Mouse (Mus musculus) neural tube, embryonic 13.5 days (tissue): ENCODE data around the gene Hdac8. TPM values are rescaled to one million over a fixed set of nuclear protein-coding genes. Genes with fewer than 3 reads are reported as not detected.

Source experiments
- ATAC-seq: fragments of 200-750 bp; cut with Nextera tagmentation; 2 replicates; pipeline ENCODE4 v1.8.0; 2017; ENCODE audit warnings: low read depth, mild to moderate bottlenecking, moderate TSS enrichment, moderate library complexity
- H3K27ac ChIP-seq: fragments of 300-500 bp; sonication (generic); replicated peaks from 2 replicates; pipeline ENCODE4 v1.5.1; 2015; ENCODE audit warnings: moderate library complexity, mild to moderate bottlenecking, inconsistent platforms
- H3K27me3 ChIP-seq: fragments of 300-500 bp; sonication (generic); 2 replicates; pipeline ENCODE4 v1.6.1; 2015; ENCODE audit warnings: mild to moderate bottlenecking, inconsistent platforms
- H3K36me3 ChIP-seq: fragments of 300-500 bp; sonication (generic); 2 replicates; pipeline ENCODE4 v1.6.1; 2015; ENCODE audit warnings: mild to moderate bottlenecking, inconsistent platforms
- H3K4me1 ChIP-seq: fragments of 300-500 bp; sonication (generic); replicated peaks from 2 replicates; pipeline ENCODE4 v1.6.1; 2015; ENCODE audit warnings: inconsistent platforms
- H3K4me2 ChIP-seq: fragments of 300-500 bp; sonication (generic); 2 replicates; pipeline ENCODE4 v1.6.1; 2015; ENCODE audit warnings: inconsistent platforms, mild to moderate bottlenecking, moderate library complexity
- H3K4me3 ChIP-seq: fragments of 300-500 bp; sonication (generic); 2 replicates; pipeline ENCODE4 v1.5.1; 2015; ENCODE audit warnings: mild to moderate bottlenecking, inconsistent platforms
- H3K9ac ChIP-seq: fragments of 300-500 bp; sonication (generic); 2 replicates; pipeline ENCODE4 v1.6.1; 2015; ENCODE audit warnings: moderate library complexity, mild to moderate bottlenecking, inconsistent platforms
- H3K9me3 ChIP-seq: fragments of 300-500 bp; sonication (generic); 2 replicates; pipeline ENCODE4 v1.6.1; 2016; ENCODE audit warnings: inconsistent platforms
- WGBS: fragments of 180-500 bp; shearing (Covaris S2); methylation state at CpG from one replicate; pipeline ENCODE4 v1.1.7; 2015; 5-methylcytosine and 5-hydroxymethylcytosine counted together
- polyA plus RNA-seq: library from polyadenylated mRNA; unstranded; fragments of >200 nt; fragmentation: Nextera tagmentation; extraction: Ambion mirVana; gene quantifications from 2 replicates; pipeline ENCODE4 v1.2.1, GENCODE M21; 2015

Gene Hdac8
- polyA plus RNA-seq, 1 experiment from 2014 or later, result 9.7 TPM

DNA sequence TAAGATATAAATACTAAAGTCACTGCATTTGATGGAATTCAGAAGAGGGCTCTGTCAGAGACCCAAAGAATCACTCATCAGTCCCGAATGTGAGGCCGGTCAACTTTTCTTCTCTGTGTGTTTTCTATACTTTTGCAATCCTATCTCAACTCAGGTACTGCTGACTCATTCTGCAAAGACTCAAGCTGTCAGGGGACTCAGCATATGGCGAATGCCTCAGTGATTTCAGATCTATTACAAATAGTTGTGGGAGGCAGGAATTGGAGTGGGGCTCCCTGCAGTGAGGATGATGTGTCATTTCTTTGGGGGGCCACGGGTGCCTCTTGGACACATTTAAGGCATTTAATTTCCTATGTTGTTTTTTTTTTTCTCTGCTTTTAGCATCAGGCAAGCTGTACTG, 88.8 kb downstream of the Hdac8 start:
- Histone ChIP-seq H3K27ac (no peak overlapping the region), H3K4me1 (no peaks in the 10 kb centered on the region), H3K27me3 (peaks cover 39% of the 10 kb centered on the region), H3K36me3 (no peaks in the 10 kb centered on the region), H3K9me3 (no peaks in the 10 kb centered on the region), H3K9ac (no peak overlapping the region), H3K4me3 (no peak overlapping the region), H3K4me2 (no peak overlapping the region)
- no peak for ATAC-seq
- WGBS, result 66% methylated on average over 4 of the region's 4 CpGs

DNA sequence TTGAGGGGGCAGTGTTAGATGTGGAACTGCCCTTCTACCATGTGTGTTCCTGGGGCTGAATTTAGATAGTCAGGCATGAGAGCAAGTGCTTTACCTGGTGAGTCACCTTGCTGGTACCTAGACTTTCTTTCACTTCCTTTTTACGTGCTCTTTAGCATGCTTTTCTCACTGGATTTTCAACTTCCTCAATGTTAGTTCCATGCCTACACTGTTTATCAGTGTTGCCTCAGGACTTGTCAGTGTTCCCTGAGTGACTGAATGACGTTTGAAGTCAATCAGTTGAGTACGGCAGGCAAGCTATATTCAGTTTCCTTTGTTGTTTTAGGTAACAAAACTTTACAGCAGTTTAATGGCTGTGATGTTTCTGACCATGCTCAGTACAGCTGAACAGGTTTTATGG, 120.4 kb downstream of the Hdac8 start:
- Histone ChIP-seq H3K27me3 (peaks cover 27% of the 10 kb centered on the region), H3K27ac (no peak overlapping the region), H3K9me3 (no peaks in the 10 kb centered on the region), H3K4me1 (no peaks in the 10 kb centered on the region), H3K4me3 (no peak overlapping the region), H3K36me3 (no peaks in the 10 kb centered on the region), H3K9ac (no peak overlapping the region), H3K4me2 (no peak overlapping the region)
- no peak for ATAC-seq
- 68% methylated on average over 3 of the region's 3 CpGs for WGBS

DNA sequence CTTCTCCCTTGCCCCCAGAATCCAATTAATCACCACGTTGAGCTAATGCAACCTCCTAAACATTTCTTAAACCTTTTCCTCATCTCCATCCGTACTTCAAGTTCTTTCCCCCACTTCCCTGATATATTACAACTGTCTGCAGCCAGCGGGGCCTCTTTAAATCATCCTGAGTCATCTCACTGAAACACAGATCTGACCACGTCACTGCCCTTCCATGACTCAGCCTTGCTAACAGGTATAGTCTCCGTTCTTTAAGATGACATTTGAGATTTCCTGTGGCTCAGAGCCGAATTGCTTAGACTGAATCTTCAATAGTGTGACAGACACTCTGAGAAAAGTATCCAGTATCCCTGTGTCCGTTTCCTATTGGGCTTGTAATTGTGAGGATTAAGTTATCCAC, 122.0 kb downstream of the Hdac8 start:
- Histone ChIP-seq H3K27me3 (peaks cover 27% of the 10 kb centered on the region), H3K4me2 (no peak overlapping the region), H3K4me1 (no peaks in the 10 kb centered on the region), H3K36me3 (no peaks in the 10 kb centered on the region), H3K9ac (no peak overlapping the region), H3K27ac (no peak overlapping the region), H3K4me3 (no peak overlapping the region), H3K9me3 (no peaks in the 10 kb centered on the region)
- WGBS, result 80% methylated on average over 7 of the region's 7 CpGs
- ATAC-seq, result no peak

DNA sequence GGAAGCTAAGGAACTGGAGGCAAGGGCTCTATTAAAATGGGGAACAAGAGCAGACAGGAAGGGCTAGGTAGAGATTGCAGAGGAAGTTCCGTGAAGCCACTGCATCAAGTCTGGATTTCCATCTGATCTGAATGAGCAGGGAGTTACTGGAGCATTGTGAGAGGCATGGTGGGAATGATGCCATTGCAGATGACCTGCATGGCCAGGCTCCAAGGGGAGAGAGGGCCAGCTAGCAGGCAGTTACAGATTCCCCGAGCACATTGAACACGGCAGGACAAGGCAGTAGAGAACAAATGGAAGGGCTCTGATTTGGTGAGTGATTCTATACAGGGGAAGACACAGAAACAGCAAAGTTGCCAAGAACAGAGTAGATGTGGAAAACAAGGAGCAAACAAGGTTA, 138.6 kb downstream of the Hdac8 start:
- no peak overlapping the region for H3K4me2 ChIP-seq
- no peak overlapping the region for H3K27ac ChIP-seq
- H3K4me1 ChIP-seq, result no peaks in the 10 kb centered on the region

DNA sequence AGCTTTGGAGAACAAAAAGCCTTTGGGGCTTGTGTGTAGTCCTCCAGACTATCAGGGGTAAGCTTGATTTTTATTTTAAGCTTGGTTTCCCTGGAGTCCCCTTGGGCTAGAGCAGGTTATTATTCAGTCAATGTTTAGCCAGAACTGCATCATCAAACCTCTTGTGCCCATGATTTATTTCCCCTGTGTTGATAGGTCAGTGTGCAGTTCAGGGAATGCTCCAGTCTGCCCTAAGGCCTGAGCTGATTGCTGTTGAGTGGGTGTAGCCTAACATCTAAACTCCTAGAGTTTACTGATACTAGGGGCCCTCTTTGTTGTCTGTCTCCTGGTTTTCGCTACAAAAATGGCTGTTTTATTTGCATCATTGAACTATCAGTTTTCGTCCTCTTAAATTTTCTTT, 142.9 kb downstream of the Hdac8 start:
- 75% methylated on average over 2 of the region's 2 CpGs for WGBS
- ATAC-seq, result no peak
- peaks cover 25% of the 10 kb centered on the region for H3K27me3 ChIP-seq
- no peaks in the 10 kb centered on the region for H3K36me3 ChIP-seq
- H3K9ac ChIP-seq, result no peak overlapping the region
- H3K4me2 ChIP-seq, result no peak overlapping the region
- H3K9me3 ChIP-seq, result no peaks in the 10 kb centered on the region
- H3K27ac ChIP-seq, result no peak overlapping the region
- H3K4me3 ChIP-seq, result no peak overlapping the region
- H3K4me1 ChIP-seq, result no peaks in the 10 kb centered on the region

More for the DNA sequence above, 138.6 kb downstream of the Hdac8 start:
- Histone ChIP-seq H3K9ac (no peak overlapping the region), H3K4me3 (no peak overlapping the region), H3K9me3 (no peaks in the 10 kb centered on the region), H3K36me3 (no peaks in the 10 kb centered on the region), H3K27me3 (peaks cover 45% of the 10 kb centered on the region)
- no peak for ATAC-seq
- 91% methylated on average over 3 of the region's 3 CpGs for WGBS

DNA sequence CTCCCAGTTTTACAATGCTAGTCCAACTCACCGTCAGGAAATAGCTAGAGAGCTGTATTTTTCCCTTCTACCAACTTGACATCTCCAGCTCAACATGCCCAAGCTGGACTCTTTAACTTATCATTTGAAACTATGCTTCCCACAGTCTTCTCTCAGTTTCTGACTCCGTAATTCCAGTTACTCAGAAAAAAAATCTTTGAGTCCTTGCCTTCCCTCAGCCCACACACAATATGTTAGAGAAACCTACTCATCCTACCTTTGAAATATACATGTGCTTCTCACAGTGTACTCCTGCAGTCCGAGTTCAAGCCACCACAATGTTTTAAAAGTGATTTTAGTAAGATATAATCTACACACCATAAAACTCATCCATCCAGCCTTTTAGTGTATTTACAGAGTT, 151.7 kb downstream of the Hdac8 start:
- H3K36me3 ChIP-seq, result no peaks in the 10 kb centered on the region
- no peak overlapping the region for H3K27ac ChIP-seq
- no peak overlapping the region for H3K9ac ChIP-seq
- H3K4me2 ChIP-seq, result no peak overlapping the region
- ATAC-seq, result no peak
- no peaks in the 10 kb centered on the region for H3K9me3 ChIP-seq
- no peak overlapping the region for H3K4me3 ChIP-seq
- H3K4me1 ChIP-seq, result 0 out of 2 replicates have a peak, but pooled peaks cover 2% of the 10 kb centered on the region
- WGBS, result 82% methylated on average over 3 of the region's 3 CpGs
- peaks cover 46% of the 10 kb centered on the region for H3K27me3 ChIP-seq

DNA sequence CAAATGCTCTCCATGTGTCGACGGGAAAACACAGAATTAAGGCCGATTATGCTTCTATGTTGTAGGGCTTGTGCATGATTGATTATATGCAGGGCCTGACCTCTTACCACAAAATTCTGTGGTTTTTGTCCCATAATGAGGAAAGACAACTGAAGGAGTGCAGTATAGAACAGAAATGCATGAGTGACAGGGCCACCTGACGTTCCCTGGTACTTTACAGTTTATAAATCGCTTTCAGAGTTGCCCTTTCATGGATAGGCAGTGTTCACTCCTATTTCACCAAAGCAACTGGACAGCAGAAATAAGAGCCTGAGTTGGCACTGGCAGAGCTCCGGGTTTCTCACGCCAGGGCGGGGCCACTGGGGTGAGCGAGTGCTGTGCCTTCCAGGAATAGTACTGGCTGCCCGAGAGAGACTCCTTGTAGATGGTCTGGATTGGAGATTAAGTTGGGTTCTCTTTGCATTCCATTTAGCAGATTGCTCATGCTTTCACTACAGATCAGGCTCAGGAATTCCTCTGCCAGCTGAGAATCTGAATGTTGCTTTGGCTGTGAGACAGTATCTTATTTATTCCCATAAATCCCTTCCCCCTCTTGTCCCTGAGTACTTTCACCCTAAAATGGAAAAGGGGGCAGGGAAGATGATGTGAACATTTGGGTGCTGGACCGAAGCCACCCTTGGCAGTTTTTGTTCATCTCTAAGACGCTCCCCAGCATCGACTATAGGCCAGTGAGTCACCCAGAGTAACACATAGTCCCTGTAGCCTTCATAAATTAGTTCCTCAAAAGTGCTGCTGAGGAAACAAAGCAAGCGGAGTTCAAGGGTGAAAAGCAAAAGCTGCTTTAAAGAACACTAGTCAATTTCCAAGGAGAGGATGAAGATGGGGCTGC, 155.1 kb downstream of the Hdac8 start:
- Histone ChIP-seq H3K9ac (no peak overlapping the region), H3K27me3 (peaks cover 63% of the 10 kb centered on the region), H3K9me3 (no peaks in the 10 kb centered on the region), H3K36me3 (no peaks in the 10 kb centered on the region), H3K4me2 (no peak overlapping the region), H3K4me1 (0 out of 2 replicates have a peak, but pooled peaks cover 2% of the 10 kb centered on the region), H3K27ac (no peak overlapping the region), H3K4me3 (no peak overlapping the region)
- no peak for ATAC-seq
- WGBS, result 68% methylated on average over 14 of the region's 14 CpGs

DNA sequence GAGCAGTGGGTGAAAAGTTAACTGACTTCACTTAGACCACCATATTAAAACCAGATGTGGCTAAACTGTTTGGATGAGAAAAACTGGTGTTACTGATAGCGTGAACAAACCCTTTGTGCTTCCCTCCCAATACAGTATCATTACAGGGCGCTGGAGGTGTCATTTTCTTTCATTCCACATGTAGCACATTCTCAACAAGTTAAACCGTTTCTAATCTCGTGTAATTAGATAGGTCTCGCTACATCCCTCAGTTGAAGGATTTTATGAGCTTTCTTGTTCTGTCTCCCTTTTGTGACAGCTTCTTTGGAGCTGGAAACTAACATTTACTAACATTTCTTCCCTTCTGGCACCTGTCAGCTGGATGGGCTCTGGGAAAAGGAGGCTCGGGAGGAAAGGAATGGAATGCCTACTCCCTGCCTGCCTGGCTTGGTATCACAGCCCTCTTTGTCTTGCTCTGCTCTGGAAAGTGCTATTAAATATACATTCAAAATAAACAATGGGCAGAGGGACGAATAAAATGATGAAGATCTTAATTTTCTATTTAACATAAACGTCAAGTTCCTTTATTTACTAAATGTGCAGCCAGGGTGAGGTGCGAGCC, 156.2 kb downstream of the Hdac8 start:
- Histone ChIP-seq H3K36me3 (no peaks in the 10 kb centered on the region), H3K4me2 (no peak overlapping the region), H3K4me1 (0 out of 2 replicates have a peak, but pooled peaks cover 2% of the 10 kb centered on the region), H3K9ac (no peak overlapping the region), H3K27me3 (peaks cover 74% of the 10 kb centered on the region), H3K9me3 (no peaks in the 10 kb centered on the region), H3K27ac (no peak overlapping the region), H3K4me3 (no peak overlapping the region)
- no peak for ATAC-seq
- WGBS, result 33% methylated on average over 9 of the region's 9 CpGs

DNA sequence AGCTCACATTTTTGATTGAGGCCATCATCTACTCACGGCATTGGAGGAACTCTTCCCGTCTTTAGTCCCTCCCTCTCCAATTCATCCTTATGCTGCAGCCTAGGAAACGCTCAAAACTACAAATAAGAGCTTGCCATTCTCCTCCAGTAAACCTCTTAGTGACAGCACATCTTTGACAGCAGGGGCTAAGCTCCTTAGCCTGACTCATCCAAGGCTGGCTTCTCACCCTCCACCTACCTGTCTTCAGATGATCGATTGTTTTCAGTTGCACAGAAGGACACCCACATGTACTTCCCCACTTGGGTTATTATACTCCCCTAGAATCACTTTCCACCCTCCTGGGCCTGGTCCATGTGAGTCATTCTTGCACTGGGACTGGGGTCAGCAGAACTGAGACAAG, 163.5 kb downstream of the Hdac8 start:
- no peak overlapping the region for H3K9ac ChIP-seq
- WGBS, result 64% methylated on average over 4 of the region's 4 CpGs
- peaks cover 51% of the 10 kb centered on the region for H3K27me3 ChIP-seq
- no peak overlapping the region for H3K27ac ChIP-seq
- H3K4me2 ChIP-seq, result no peak overlapping the region
- ATAC-seq, result no peak
- no peaks in the 10 kb centered on the region for H3K4me1 ChIP-seq
- no peaks in the 10 kb centered on the region for H3K9me3 ChIP-seq
- no peaks in the 10 kb centered on the region for H3K36me3 ChIP-seq
- no peak overlapping the region for H3K4me3 ChIP-seq

DNA sequence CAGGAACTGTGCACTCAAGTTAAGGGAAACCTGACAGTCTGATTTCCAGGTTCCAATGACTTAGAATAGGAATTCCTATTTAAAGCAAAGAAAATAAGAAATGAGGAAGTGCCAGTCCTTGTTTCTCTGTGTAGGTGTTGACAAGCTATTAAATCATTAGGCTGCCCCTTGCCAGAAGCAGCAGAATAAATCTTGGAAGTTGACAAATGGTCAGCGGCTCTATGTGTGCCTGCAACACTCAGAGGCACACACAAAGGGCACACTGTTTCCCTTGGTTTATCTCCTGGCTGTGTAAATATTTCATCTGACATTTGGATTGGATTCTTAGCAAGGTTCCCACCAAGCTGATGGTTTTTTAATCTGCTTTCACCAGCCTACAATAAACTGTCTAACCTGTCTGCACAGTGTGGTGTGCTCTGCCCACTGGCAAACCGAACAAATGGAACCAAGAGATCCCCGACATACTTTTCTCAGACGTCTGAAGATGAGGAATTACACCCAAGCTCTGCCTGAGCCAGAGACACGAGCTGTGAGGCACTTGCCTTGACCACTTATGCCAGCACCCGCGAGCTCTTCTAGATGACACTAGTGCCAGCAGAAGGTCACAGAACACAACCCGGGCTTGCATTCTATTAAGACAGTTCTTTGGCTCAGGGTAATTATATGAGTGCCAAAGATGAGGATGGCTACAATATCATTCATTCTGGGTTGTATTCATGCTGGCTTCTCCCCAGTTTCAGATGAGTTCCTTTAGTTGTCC, 165.6 kb downstream of the Hdac8 start:
- Histone ChIP-seq H3K4me2 (no peak overlapping the region), H3K9me3 (no peaks in the 10 kb centered on the region), H3K36me3 (no peaks in the 10 kb centered on the region), H3K27me3 (peaks cover 42% of the 10 kb centered on the region), H3K4me1 (no peaks in the 10 kb centered on the region), H3K27ac (no peak overlapping the region), H3K9ac (no peak overlapping the region), H3K4me3 (no peak overlapping the region)
- no peak for ATAC-seq
- WGBS, result 55% methylated on average over 8 of the region's 8 CpGs

DNA sequence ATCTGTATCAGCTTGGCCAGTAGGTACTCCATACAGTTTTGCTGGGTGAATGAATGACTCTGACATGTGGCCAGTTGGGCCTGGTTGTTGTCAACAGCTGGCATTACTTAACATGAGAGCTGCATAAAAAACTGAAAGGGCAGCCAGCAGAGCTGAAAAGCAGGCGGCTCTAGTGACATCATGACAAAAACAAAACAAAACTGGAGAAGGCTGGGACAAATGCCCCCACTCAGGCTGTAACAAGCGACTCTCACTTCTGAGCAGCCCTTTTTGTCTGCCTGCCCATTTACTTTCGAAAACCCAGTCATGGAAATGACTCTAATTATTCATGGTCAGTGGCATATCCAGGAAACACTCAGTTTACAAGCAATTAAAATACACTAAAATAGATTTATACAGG, 185.5 kb downstream of the Hdac8 start:
- no peak for ATAC-seq
- H3K9me3 ChIP-seq, result no peaks in the 10 kb centered on the region
- no peak overlapping the region for H3K4me3 ChIP-seq
- no peak overlapping the region for H3K27ac ChIP-seq
- 20% methylated on average over 3 of the region's 3 CpGs for WGBS
- no peaks in the 10 kb centered on the region for H3K4me1 ChIP-seq
- peaks cover 80% of the 10 kb centered on the region for H3K27me3 ChIP-seq
- H3K36me3 ChIP-seq, result no peaks in the 10 kb centered on the region
- H3K9ac ChIP-seq, result no peak overlapping the region
- no peak overlapping the region for H3K4me2 ChIP-seq

DNA sequence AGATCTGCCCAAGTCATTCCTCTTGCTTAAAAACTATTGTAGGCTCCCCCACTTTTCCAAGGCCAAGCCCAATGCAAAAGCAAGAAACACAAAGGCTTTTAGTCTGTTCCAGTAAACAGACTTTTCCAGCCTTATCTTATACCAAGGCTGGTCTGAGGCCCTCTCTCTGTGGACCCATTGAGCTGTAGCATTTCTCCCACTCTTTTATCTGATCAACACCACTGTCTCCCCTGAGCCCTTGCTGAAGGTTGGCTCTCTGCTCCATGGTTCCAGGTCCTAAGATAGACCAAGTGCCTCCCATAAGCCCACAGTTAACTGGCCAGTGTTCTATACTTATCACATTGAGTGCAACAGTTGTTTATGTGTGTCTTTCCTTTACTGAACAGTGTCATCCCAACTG, 185.9 kb downstream of the Hdac8 start:
- ATAC-seq, result no peak
- Histone ChIP-seq H3K27me3 (peaks cover 78% of the 10 kb centered on the region), H3K9me3 (no peaks in the 10 kb centered on the region), H3K4me2 (no peak overlapping the region), H3K4me1 (no peaks in the 10 kb centered on the region), H3K27ac (no peak overlapping the region), H3K9ac (no peak overlapping the region), H3K36me3 (no peaks in the 10 kb centered on the region), H3K4me3 (no peak overlapping the region)
